Mouse (Mus musculus) liver, embryonic 14.5 days (tissue): Measurements from ENCODE around the gene Sh3gl3.

Experiments used
- CTCF ChIP-seq: IDR thresholded peaks from 2 replicates; pipeline ENCODE4 v1.5.1; 2016; ENCODE audit warnings: antibody characterized with exemption, low read depth, control low read depth
- EP300 ChIP-seq: IDR thresholded peaks from 2 replicates; pipeline ENCODE4 v1.6.1; 2016; ENCODE audit warnings: antibody characterized with exemption, low read depth

DNA sequence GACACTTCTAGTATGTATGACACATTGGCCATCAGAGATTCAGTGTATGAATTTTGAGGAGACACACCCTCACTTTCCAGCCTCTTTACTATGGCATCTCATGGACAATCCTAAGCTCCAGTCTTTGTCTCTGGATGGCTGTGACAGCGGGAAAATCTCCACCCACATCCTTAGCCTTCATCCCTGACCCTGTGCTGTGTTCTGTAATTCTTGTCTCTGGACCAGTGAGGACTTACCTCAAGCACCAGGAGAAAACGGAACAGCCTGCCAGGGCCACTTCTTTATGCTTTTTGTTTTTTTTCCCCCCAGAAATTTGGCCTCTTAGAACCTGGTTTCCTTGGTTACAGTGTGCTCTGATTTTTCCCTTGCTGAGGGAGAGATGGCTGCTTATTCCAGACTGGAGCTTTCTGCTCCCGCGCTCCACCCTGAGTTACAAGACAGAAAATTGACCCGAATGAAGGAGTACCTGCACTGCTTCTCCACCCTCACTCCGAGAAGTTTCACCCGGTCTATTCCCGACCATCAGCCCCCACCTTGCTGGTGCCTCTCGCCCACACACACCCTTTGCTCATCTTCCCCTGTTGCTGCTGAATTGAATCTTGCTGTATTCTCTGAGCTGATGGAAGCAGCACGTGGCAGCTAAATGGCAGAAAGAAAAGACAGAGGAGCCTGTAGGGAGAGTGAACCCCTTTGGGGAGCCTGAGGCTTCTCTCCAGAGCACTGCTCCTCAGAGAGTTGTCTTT is 75.5 kb downstream of the Sh3gl3 start:
- TF ChIP-seq CTCF (no peak), EP300 (no peak)
